Comparison of ENCODE assay signal across 31 mouse cellular contexts in genomic region chr7:76410403-76411180, GRCm38 (mm10).
DNase-seq lines count a peak whose midpoint lies in the region; ATAC-seq and TF ChIP-seq lines count a peak whose summit lies in the region.
"Had no signal": no experiment of that assay in that cellular context is flagged by ENCODE, and none has a peak within 500 bp of the region (broad histone marks: within the 10 kb centered on the region; RNA-seq: fewer than 3 reads in every experiment).

No protein-coding gene starts in this region.

- no peaks in the 10 kb centered on the region for H3K9me3 ChIP-seq in heart, embryonic 10.5 days
- H3K9me3 ChIP-seq in heart, embryonic 16.5 days (replicated peaks; ENCODE audit: control insufficient read depth, low read length), result no peaks in the 10 kb centered on the region
- H3K9me3 ChIP-seq: embryonic facial prominence, embryonic 15.5 days; forebrain, embryonic 15.5 days; hindbrain, embryonic 10.5 days; kidney, embryonic 15.5 days; limb, embryonic 12.5 days; midbrain, embryonic 15.5 days; neural tube, embryonic 12.5 days; stomach, embryonic 15.5 days had no signal

- no peak for DNase-seq in gastrocnemius, adult 2 months
- no peak for DNase-seq in gastrocnemius, postnatal 14 days
- peak; percentile 22 for DNase-seq in MN1 (ENCODE audit: low spot score)
- no peak for DNase-seq in heart, embryonic 10.5 days (ENCODE audit: low spot score)
- no peak for DNase-seq in urinary bladder, postnatal 25 days (ENCODE audit: low spot score)
- no peak for DNase-seq in cerebellum, adult 8-10 months
- DNase-seq: adrenal gland, postnatal 14 days; cerebellum, adult 9-11 months; gastrocnemius, postnatal 36 days; kidney, postnatal 36 days; liver, postnatal 0 days; lung, postnatal 36 days; right cerebral cortex, adult 18-20 months; right cerebral cortex, postnatal 4 days; thymus, adult 18-20 months; thymus, postnatal 36 days had no signal

- H3K27ac ChIP-seq in gastrocnemius, adult 2 months, result peak overlapping the region; percentile 62; the same call in 1 of the 2 replicates
- H3K27ac ChIP-seq in heart, embryonic 10.5 days, result no peak overlapping the region
- H3K27ac ChIP-seq in heart, embryonic 16.5 days (ENCODE audit: low read length), result peak overlapping the region; percentile 26
- H3K27ac ChIP-seq: embryonic facial prominence, embryonic 15.5 days; forebrain, embryonic 15.5 days; hindbrain, embryonic 10.5 days; kidney, embryonic 15.5 days; limb, embryonic 12.5 days; midbrain, embryonic 15.5 days; neural tube, embryonic 12.5 days; stomach, embryonic 15.5 days had no signal

- 48% methylated on average over 9 of the region's 9 CpGs for WGBS in heart, embryonic 10.5 days
- WGBS in heart, embryonic 16.5 days, result 25% methylated on average over 9 of the region's 9 CpGs

- intact Hi-C loops in gastrocnemius, adult 2 months (cut with DNase I), result no loop called here
- intact Hi-C loops in gastrocnemius, postnatal 14 days (cut with DNase I; ENCODE audit: low total_unique reads), result no loop called here

- peak; percentile 65 for ATAC-seq in heart, embryonic 16.5 days (replicated peaks; ENCODE audit: extremely low read depth, insufficient read depth, low FRiP score)
- no peak for ATAC-seq in inflammation-experienced regulatory T-cells, adult 6 months
- ATAC-seq: forebrain, embryonic 15.5 days; hindbrain, embryonic 16.5 days; intestine, embryonic 16.5 days; liver, postnatal 0 days; midbrain, embryonic 15.5 days; Patski had no signal

- H3K9ac ChIP-seq in heart, embryonic 16.5 days (ENCODE audit: low read length), result no peak overlapping the region
- H3K9ac ChIP-seq: embryonic facial prominence, embryonic 15.5 days; forebrain, embryonic 15.5 days; kidney, embryonic 15.5 days; limb, embryonic 12.5 days; liver, postnatal 0 days; midbrain, embryonic 15.5 days; neural tube, embryonic 12.5 days; stomach, embryonic 15.5 days had no signal

- H3K4me1 ChIP-seq in heart, embryonic 10.5 days, result 0 out of 2 replicates have a peak, but pooled peaks cover 10% of the 10 kb centered on the region
- H3K4me1 ChIP-seq in heart, embryonic 16.5 days (ENCODE audit: control insufficient read depth, insufficient read depth, low read length), result peaks cover 10% of the 10 kb centered on the region; the same call in 1 of the 2 replicates
- H3K4me1 ChIP-seq: embryonic facial prominence, embryonic 15.5 days; forebrain, embryonic 15.5 days; kidney, embryonic 15.5 days; limb, embryonic 12.5 days; megakaryocyte, embryonic 14.5 days; midbrain, embryonic 15.5 days; neural tube, embryonic 12.5 days; stomach, embryonic 15.5 days had no signal

- no peak for TF ChIP-seq CTCF in gastrocnemius, adult 2 months (IDR thresholded peaks at IDR 0.05)

- no peaks in the 10 kb centered on the region for H3K27me3 ChIP-seq in heart, embryonic 10.5 days (ENCODE audit: insufficient read depth, poor library complexity, severe bottlenecking)
- H3K27me3 ChIP-seq in heart, embryonic 16.5 days (ENCODE audit: control insufficient read depth, insufficient read depth, low read length), result no peaks in the 10 kb centered on the region
- H3K27me3 ChIP-seq: embryonic facial prominence, embryonic 15.5 days; forebrain, embryonic 15.5 days; kidney, embryonic 15.5 days; megakaryocyte, embryonic 14.5 days; midbrain, embryonic 15.5 days; neural tube, embryonic 12.5 days; stomach, embryonic 15.5 days had no signal

- peak overlapping the region; percentile 51 for H3K4me2 ChIP-seq in heart, embryonic 16.5 days (ENCODE audit: low read depth, low read length)
- H3K4me2 ChIP-seq: embryonic facial prominence, embryonic 15.5 days; forebrain, embryonic 15.5 days; kidney, embryonic 15.5 days; limb, embryonic 12.5 days; liver, embryonic 11.5 days; midbrain, embryonic 15.5 days; neural tube, embryonic 12.5 days; stomach, embryonic 15.5 days had no signal

- peak overlapping the region; percentile 3; the same call in 1 of the 2 replicates for H3K4me3 ChIP-seq in gastrocnemius, adult 2 months
- H3K4me3 ChIP-seq in heart, embryonic 10.5 days, result 0 out of 2 replicates have a peak overlapping the region, but pooled peaks have one; percentile 12
- H3K4me3 ChIP-seq in heart, embryonic 16.5 days (ENCODE audit: low read length), result peak overlapping the region; percentile 25
- H3K4me3 ChIP-seq: embryonic facial prominence, embryonic 15.5 days; forebrain, embryonic 15.5 days; hindbrain, embryonic 10.5 days; kidney, embryonic 15.5 days; limb, embryonic 12.5 days; megakaryocyte, embryonic 14.5 days; midbrain, embryonic 15.5 days; neural tube, embryonic 12.5 days; stomach, embryonic 15.5 days had no signal

- H3K36me3 ChIP-seq in heart, embryonic 10.5 days, result no peaks in the 10 kb centered on the region
- H3K36me3 ChIP-seq in heart, embryonic 16.5 days (ENCODE audit: control insufficient read depth, insufficient read depth), result no peaks in the 10 kb centered on the region
- H3K36me3 ChIP-seq: embryonic facial prominence, embryonic 15.5 days; forebrain, embryonic 15.5 days; hindbrain, embryonic 10.5 days; kidney, embryonic 15.5 days; limb, embryonic 12.5 days; midbrain, embryonic 15.5 days; neural tube, embryonic 12.5 days; stomach, embryonic 15.5 days had no signal
